Mouse (Mus musculus): ENCODE data around the gene Foxl2. TPM values are rescaled to one million over a fixed set of nuclear protein-coding genes. Genes with fewer than 3 reads are reported as not detected.

Foxl2 gene
- polyA plus RNA-seq, 1 experiment = not detected

DNA sequence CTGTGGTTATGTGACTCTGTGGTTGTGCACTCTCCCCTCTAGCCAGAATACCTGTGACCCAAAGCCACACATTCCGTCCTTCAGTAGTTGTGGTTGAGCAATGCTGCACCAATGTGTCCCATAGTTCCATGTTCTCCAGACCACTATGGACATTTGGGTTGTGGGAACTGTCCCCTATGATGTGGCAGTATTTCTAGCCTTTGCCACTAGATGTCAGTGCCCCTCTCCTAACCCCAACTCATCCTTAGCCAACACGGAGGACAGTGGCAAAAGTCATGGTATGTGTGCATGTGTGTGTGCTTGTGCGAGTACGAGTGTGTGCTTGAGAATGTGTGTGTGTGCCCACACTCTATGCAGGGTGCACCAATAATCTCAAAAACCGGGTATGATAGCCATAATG is 21.4 kb downstream of the Foxl2 start:
- H3K4me1 ChIP-seq (ENCODE audit: control insufficient read depth, insufficient read depth, low read length) = peaks cover 2% of the 10 kb centered on the region; the same call in 1 of the 2 replicates
- H3K4me3 ChIP-seq (replicated peaks; ENCODE audit: extremely low read depth, low read depth, low read length) = no peak overlapping the region
- 36% methylated on average over 5 of the region's 5 CpGs for WGBS
- DNase-seq = no peak
- TF ChIP-seq CTCF (IDR thresholded peaks at IDR 0.05; ENCODE audit: insufficient read depth, low read length) = peak; percentile 16; the same call in 1 of the 2 replicates
- TF ChIP-seq POLR2A (IDR thresholded peaks at IDR 0.05; ENCODE audit: borderline replicate concordance, extremely low read depth, low read depth, low read length) = no peak

DNA sequence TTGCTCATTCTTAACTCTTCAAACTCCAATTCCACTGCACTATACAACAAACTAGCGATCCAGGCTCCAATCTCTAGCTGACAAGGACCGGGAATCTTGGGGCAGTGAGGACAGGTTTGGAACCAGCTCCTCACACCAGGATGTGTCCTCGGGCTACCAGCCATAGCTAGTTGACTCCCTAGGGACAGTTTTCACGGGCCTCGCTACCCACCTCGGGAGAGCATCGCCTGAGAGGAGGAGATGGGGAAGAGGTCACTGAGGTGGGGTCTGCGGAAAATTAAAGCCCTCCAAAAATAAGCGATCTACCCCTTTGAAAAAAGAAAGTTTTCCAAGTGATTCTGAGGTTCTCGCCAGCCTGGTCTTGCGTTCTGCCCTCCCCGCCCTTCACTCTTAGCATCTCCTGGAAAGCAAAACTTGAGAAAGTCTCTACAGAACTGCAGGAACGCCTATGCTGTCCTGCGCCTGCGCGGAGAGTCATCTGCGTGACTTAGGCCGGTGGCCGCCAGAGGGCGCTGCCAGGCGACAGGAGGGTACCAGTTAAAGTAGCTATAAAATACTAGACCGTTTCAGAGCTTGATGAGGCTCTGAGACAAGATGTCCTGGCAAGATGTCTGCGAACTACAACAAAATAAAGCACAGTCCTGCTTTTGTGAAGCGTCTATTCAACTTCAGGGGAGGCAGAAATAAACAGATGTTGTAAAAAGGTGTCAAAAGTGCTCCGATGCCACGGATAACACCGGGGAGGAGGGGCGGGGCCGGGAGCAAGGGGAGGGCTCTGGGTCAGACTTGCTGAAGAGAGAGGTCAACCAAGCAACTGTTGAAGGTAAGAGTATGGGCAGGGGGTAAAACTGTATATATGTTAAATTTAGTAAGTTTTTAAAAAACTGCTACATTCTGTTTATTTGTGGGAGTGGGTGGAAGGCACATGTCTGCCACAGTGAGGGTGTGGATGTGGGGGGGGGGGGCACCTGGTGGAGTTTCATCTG is 24.6 kb downstream of the Foxl2 start:
- peak; percentile 93 for TF ChIP-seq CTCF (IDR thresholded peaks at IDR 0.05; ENCODE audit: insufficient read depth, low read length)
- no peak for TF ChIP-seq POLR2A (IDR thresholded peaks at IDR 0.05; ENCODE audit: borderline replicate concordance, extremely low read depth, low read depth, low read length)
- DNase-seq = peak; percentile 85
- Histone ChIP-seq H3K4me1 (ENCODE audit: control insufficient read depth, insufficient read depth, low read length) (peaks cover 2% of the 10 kb centered on the region; the same call in 1 of the 2 replicates), H3K4me3 (replicated peaks; ENCODE audit: extremely low read depth, low read depth, low read length) (peak overlapping the region; percentile 26)
- 5% methylated on average over 29 of the region's 29 CpGs for WGBS

DNA sequence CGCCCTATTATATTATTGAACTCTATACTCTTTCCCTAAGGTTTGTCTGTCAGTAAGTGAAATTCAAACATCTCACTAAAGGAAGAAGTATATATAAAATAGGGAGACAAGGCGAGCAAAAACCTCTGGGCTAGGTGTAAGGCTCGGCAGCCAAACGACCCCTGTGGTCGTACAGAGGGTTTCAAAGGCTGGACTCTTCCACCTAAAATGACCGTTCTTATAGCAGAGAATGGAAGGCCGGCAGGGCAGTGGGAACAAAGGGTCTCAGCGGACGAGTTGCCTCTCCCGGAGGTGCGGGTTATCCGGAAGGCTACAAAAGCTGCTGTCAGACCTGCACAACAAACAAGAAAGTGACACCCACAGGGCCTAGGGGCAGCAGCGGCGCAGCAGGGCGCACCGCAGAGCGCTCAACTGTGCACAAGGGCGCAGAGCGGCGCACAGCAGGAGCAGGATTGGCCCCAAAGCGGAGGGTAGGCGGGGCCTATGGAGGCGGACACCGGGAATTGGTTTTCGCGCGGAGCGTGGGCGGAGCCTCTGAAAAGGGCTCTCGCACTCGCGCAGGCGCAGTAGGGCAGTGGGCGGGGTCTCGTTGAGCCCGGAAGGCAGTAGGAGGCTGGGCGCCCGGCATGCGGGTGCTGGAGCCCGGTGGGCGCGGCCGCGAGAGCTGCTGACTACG is 30.9 kb downstream of the Foxl2 start, which contains the start of gene Faim:
TSS of gene Faim (plus strand) at position 574 of the 676 bp plus-strand sequence.
- Histone ChIP-seq H3K4me3 (replicated peaks; ENCODE audit: extremely low read depth, low read depth, low read length) (peak within 1 kb of the TSS; percentile 68), H3K4me1 (ENCODE audit: control insufficient read depth, insufficient read depth, low read length) (peaks cover 5% of the 10 kb centered on the region; the same call in 1 of the 2 replicates)
- peak; percentile 100 for DNase-seq
- 2% methylated on average over 45 of the region's 45 CpGs for WGBS
- TF ChIP-seq POLR2A (IDR thresholded peaks at IDR 0.05; ENCODE audit: borderline replicate concordance, extremely low read depth, low read depth, low read length) (peak; percentile 77; the same call in 1 of the 2 replicates), CTCF (IDR thresholded peaks at IDR 0.05; ENCODE audit: insufficient read depth, low read length) (no peak)

DNA sequence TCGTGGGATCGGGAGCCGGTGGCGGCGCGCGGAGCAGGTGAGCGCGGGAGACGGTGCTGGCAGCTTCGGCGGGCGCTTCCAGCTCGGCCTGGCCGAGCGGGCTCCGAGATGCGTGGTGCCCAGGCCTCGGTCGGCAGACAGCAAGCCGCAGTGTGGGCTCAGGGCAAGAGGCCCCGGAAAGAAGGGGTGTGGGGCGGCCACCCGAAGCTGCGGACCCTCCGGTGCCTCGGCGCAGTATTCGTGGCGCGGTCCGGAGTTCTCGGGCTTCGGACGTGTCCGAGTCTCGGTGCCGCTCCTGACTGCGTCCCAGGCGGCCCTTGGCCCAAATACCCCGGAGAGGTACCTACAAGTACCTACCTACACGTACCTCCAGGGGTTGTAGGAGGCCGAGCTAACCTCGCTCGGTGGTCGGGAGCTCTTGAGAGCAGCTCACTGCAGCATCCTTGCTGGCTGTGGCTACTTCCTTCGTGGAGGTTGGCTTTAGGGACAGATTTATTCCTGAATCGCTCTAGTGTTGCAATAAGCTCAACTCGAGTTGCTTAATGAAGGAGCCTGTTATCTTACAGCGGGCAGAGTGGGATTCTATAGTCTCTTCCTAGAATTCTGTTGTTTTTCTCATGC is 31.5 kb downstream of the Foxl2 start:
- DNase-seq = no peak
- TF ChIP-seq CTCF (IDR thresholded peaks at IDR 0.05; ENCODE audit: insufficient read depth, low read length) = no peak
- no peak for TF ChIP-seq POLR2A (IDR thresholded peaks at IDR 0.05; ENCODE audit: borderline replicate concordance, extremely low read depth, low read depth, low read length)
- H3K4me3 ChIP-seq (replicated peaks; ENCODE audit: extremely low read depth, low read depth, low read length) = peak overlapping the region; percentile 68
- under 1% methylated on average over 49 of the region's 50 CpGs for WGBS
- H3K4me1 ChIP-seq (ENCODE audit: control insufficient read depth, insufficient read depth, low read length) = peaks cover 5% of the 10 kb centered on the region; the same call in 1 of the 2 replicates

DNA sequence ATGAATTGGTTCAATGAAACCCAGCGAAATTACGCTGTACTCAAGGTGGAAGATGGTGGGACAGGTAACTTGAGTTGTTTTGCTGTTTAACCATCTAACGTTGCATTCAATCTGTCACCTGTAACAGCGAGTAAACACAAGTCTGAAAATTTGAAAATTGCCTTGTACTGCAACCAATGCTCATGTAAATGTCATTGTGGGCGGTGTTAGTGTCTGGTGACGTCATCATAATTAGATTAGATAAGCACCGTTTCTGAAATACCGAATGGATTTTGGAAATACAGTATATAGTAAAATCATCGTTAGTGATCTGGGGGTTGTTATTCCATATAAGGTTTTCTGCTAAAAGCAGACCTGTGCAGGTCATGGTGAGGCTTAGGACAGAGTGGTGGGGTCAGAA is 32.0 kb downstream of the Foxl2 start:
- TF ChIP-seq POLR2A (IDR thresholded peaks at IDR 0.05; ENCODE audit: borderline replicate concordance, extremely low read depth, low read depth, low read length) (no peak), CTCF (IDR thresholded peaks at IDR 0.05; ENCODE audit: insufficient read depth, low read length) (no peak)
- Histone ChIP-seq H3K4me3 (replicated peaks; ENCODE audit: extremely low read depth, low read depth, low read length) (peak overlapping the region; percentile 26), H3K4me1 (ENCODE audit: control insufficient read depth, insufficient read depth, low read length) (peaks cover 5% of the 10 kb centered on the region; the same call in 1 of the 2 replicates)
- WGBS = 39% methylated on average over 9 of the region's 9 CpGs
- no peak for DNase-seq

DNA sequence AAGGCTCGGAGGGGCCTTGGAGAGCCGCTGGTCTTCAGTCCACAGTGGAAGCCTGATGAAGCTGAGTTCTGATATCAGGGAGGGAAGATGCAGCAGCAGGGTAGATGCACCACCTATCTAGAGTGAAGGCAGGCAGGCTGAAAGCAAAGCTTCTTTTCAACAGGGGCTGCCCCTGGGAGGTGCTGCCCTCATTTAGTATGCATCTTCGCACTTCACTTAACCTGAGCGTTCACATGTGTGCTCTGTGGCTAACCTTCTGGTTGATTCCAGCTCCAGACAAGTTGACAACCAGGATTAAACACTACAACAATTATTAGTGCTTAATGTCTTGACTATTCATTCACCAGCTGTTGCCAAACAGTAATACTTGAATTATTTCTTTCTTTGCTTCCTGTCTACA is 39.0 kb downstream of the Foxl2 start:
- no peak for DNase-seq
- 93% methylated on average over 4 of the region's 4 CpGs for WGBS
- Histone ChIP-seq H3K4me1 (ENCODE audit: control insufficient read depth, insufficient read depth, low read length) (no peaks in the 10 kb centered on the region), H3K4me3 (replicated peaks; ENCODE audit: extremely low read depth, low read depth, low read length) (no peak overlapping the region)
- TF ChIP-seq CTCF (IDR thresholded peaks at IDR 0.05; ENCODE audit: insufficient read depth, low read length) = no peak
- no peak for TF ChIP-seq POLR2A (IDR thresholded peaks at IDR 0.05; ENCODE audit: borderline replicate concordance, extremely low read depth, low read depth, low read length)

DNA sequence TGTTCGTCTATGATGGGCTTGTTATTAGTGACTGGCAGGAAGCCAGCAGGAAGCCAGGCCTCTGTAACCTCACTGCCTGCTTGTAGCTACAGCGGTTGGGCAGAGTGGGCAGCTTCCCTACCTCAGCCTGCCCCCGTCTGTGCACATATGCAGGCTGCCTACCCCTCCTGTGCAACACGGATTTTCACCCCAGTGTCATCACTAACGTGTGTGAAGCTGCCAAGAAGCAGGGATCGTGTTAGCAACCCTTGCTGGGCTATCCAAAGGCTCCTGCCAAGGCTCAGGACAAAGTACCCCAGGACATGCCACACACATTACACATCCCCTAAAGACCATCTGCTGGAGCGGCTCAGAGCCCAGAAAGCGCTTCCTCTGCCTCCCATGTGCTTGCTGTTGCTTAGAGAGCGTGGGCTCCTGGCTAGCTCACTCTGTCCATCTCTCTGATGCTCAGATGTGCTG is 44.8 kb downstream of the Foxl2 start:
- no peak for DNase-seq
- Histone ChIP-seq H3K4me1 (ENCODE audit: control insufficient read depth, insufficient read depth, low read length) (no peaks in the 10 kb centered on the region), H3K4me3 (replicated peaks; ENCODE audit: extremely low read depth, low read depth, low read length) (no peak overlapping the region)
- TF ChIP-seq POLR2A (IDR thresholded peaks at IDR 0.05; ENCODE audit: borderline replicate concordance, extremely low read depth, low read depth, low read length) = no peak
- TF ChIP-seq CTCF (IDR thresholded peaks at IDR 0.05; ENCODE audit: insufficient read depth, low read length) = no peak
- 61% methylated on average over 9 of the region's 9 CpGs for WGBS

DNA sequence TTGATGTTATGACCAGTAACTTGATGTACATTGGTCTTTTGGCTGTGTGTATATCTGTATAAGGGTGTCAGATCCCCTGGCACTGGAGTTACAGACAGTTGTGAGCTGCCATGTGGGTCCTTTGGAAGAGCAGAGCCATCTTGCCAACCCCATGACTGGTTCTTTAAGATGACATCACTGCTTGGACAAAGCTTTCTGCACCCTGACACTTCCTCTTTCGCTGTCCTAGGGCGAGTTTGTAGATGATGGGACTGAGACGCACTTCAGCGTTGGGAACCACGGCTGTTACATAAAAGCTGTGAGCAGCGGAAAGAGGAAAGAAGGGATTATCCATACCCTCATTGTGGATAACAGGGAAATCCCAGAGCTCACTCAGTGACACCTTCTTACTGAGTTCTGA is 46.2 kb downstream of the Foxl2 start:
- TF ChIP-seq POLR2A (IDR thresholded peaks at IDR 0.05; ENCODE audit: borderline replicate concordance, extremely low read depth, low read depth, low read length) (no peak), CTCF (IDR thresholded peaks at IDR 0.05; ENCODE audit: insufficient read depth, low read length) (no peak)

More for the DNA sequence above, 46.2 kb downstream of the Foxl2 start:
- WGBS = 94% methylated on average over 6 of the region's 6 CpGs
- no peak for DNase-seq
- Histone ChIP-seq H3K4me1 (ENCODE audit: control insufficient read depth, insufficient read depth, low read length) (no peaks in the 10 kb centered on the region), H3K4me3 (replicated peaks; ENCODE audit: extremely low read depth, low read depth, low read length) (no peak overlapping the region)

Other genes with a start within 250 kb of the Foxl2 start
- gene Prr23a1, start 112.8 kb upstream of the Foxl2 start, polyA plus RNA-seq (2012; rRNA removed) = not detected in 2 replicates
- 0.14 TPM in 1 of 2 replicates, not detected in the other for gene Prr23a2, start 98.8 kb upstream of the Foxl2 start, polyA plus RNA-seq (2012; rRNA removed)
- not detected in 2 replicates for gene Prr23a3, start 90.5 kb upstream of the Foxl2 start, polyA plus RNA-seq (2012; rRNA removed)
- gene 7420426K07Rik, start 52.2 kb upstream of the Foxl2 start, polyA plus RNA-seq (2012; rRNA removed) = not detected in 2 replicates
- gene Faim, start 31.1 kb downstream of the Foxl2 start, polyA plus RNA-seq (2012; rRNA removed) = 5.2 and 6.6 TPM in 2 replicates
- gene Gm1123, start 80.4 kb downstream of the Foxl2 start, polyA plus RNA-seq (2012; rRNA removed) = 0.38 TPM in 1 of 2 replicates, not detected in the other
- gene Pik3cb, start 185.3 kb downstream of the Foxl2 start, polyA plus RNA-seq (2012; rRNA removed) = 6.4 and 11.1 TPM in 2 replicates